Mouse (Mus musculus): ENCODE results near the gene Olfml2b. TPM values are rescaled to one million over a fixed set of nuclear protein-coding genes. Genes with fewer than 3 reads are reported as not detected.

Olfml2b gene
- total RNA-seq, 1 experiment, result 2.2 TPM

GRCm38 (mm10) chr1:170611631-170612030, 32.7 kb upstream of the Olfml2b start:
- in situ Hi-C loops (cut with MboI; ENCODE audit: low sequenced_read_pairs in 2 of 2, unreplicated experiment in 2 of 2), result loop anchor here (25.0 kb wide), 3 partner anchors 324 to 674 kb away; partner anchors contain the start of genes Uhmk1 (in 2 of the 2), Ccdc190 (in 1 of the 2) and Sh2d1b1 (in 1 of the 2)
- no peaks in the 10 kb centered on the region for H3K36me3 ChIP-seq (ENCODE audit: control insufficient read depth, insufficient read depth, low read length, poor library complexity, severe bottlenecking)
- H3K4me1 ChIP-seq (ENCODE audit: control insufficient read depth in 2 of 2, insufficient read depth in 2 of 2, low read length in 2 of 2, poor library complexity in 1 of 2), result no peaks in the 10 kb centered on the region
- no peaks in the 10 kb centered on the region for H3K9me3 ChIP-seq (ENCODE audit: control insufficient read depth, insufficient read depth, low read depth, low read length)
- no peak for DNase-seq (ENCODE audit: low read depth, low spot score)
- H3K4me3 ChIP-seq (ENCODE audit: insufficient read depth in 1 of 2, low read depth in 1 of 2, low read length in 2 of 2, poor library complexity in 1 of 2, severe bottlenecking in 1 of 2), result no peak overlapping the region
- no peak for TF ChIP-seq MAFK (IDR thresholded peaks at IDR 0.05; ENCODE audit: insufficient read depth, low read depth, low read length)
- TF ChIP-seq ZC3H11A (IDR thresholded peaks at IDR 0.05; ENCODE audit: borderline replicate concordance, low read depth, low read length), result no peak
- H3K27ac ChIP-seq (ENCODE audit: insufficient read depth, low read depth, low read length, poor library complexity, severe bottlenecking), result no peak overlapping the region
- H3K9ac ChIP-seq (ENCODE audit: insufficient read depth, low read depth, low read length, poor library complexity, severe bottlenecking), result no peak overlapping the region

DNA sequence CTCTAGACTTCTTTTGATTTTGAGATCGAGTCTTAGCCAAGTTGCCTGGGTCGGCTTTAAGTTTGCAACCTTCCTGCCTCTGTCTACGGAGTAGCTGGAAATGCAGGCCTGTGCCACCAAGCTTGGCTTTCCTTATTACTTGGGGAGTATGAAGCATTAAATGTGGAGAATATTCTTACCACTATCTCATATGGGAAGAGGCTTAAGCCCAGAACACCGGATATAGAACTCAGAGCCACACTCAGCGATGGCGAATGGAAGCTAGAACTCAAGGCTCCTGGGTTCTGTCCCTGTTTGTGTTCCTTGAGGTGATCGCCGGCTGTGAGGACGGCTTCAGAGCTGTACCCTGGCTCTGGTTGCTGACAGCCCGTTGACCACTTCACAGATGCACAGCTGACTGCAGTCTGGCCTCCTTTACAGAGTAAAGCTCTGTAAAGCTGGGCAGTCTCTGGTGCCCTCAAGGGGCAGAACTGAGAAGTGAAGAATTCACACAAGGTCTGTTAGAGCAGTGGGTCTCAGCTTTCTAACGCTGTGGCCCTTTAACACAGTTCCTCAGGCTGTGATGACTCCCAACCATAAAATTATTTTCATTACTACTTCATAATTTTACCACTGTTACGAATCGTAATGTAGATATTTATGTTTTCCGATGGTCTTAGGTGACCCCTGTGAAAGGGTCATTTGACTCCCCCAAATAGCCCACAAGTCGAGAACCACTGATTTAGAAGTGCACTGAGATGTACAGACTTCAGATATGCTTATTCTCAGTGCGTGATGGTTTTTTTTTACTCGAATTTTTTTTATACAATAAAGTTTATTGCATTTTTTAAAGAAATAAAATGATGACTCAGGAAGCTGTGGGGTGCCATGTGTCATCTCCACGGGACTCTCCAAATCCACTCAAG, 31.1 kb upstream of the Olfml2b start:
- H3K4me1 ChIP-seq (ENCODE audit: control insufficient read depth in 2 of 2, insufficient read depth in 2 of 2, low read length in 2 of 2, poor library complexity in 1 of 2), result no peaks in the 10 kb centered on the region
- in situ Hi-C loops (cut with MboI; ENCODE audit: low sequenced_read_pairs in 2 of 2, unreplicated experiment in 2 of 2), result loop anchor here (25.0 kb wide), 3 partner anchors 326 to 676 kb away; partner anchors contain the start of genes Uhmk1 (in 2 of the 2), Ccdc190 (in 1 of the 2) and Sh2d1b1 (in 1 of the 2)
- H3K9ac ChIP-seq (ENCODE audit: insufficient read depth, low read depth, low read length, poor library complexity, severe bottlenecking), result no peak overlapping the region
- no peaks in the 10 kb centered on the region for H3K9me3 ChIP-seq (ENCODE audit: control insufficient read depth, insufficient read depth, low read depth, low read length)
- no peaks in the 10 kb centered on the region for H3K36me3 ChIP-seq (ENCODE audit: control insufficient read depth, insufficient read depth, low read length, poor library complexity, severe bottlenecking)
- DNase-seq (ENCODE audit: low read depth, low spot score), result no peak
- no peak overlapping the region for H3K27ac ChIP-seq (ENCODE audit: insufficient read depth, low read depth, low read length, poor library complexity, severe bottlenecking)
- TF ChIP-seq HCFC1 (IDR thresholded peaks at IDR 0.05; ENCODE audit: borderline replicate concordance, insufficient read depth, low read length) (no peak), ZC3H11A (IDR thresholded peaks at IDR 0.05; ENCODE audit: borderline replicate concordance, low read depth, low read length) (peak; percentile 92)
- no peak overlapping the region for H3K4me3 ChIP-seq (ENCODE audit: insufficient read depth in 1 of 2, low read depth in 1 of 2, low read length in 2 of 2, poor library complexity in 1 of 2, severe bottlenecking in 1 of 2)

DNA sequence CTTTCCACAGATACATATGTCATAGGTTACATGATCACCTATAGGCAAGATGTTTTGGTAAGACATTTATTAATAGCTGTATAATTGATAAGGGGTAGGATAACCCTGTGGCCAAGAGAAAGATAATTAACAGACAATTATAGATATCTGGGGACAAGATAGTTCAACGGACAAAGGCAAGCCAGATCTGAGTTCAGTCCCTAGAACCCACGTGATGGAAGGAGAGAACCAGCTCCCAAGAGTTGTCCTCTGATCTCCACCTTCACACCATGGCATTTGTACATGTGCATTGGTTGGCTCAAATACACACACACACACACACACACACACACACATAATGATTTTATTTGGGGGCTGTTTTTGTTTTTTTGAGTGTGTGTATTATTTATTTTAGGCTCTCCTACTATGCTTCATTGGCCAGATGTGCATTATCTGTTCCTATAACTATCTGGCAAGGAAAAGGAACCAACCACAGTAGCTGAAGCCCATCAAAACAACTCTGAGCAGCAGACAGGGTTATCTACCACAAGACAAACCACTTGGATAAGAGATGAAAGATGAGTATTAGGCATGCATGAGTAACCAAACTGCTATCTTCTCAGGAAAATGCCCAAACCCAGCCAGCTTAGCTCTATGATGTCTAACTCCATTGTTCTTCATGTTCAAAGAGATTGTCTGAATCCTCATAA, 24.5 kb upstream of the Olfml2b start:
- no peak overlapping the region for H3K27ac ChIP-seq (ENCODE audit: insufficient read depth, low read depth, low read length, poor library complexity, severe bottlenecking)
- no peak for TF ChIP-seq HCFC1 (IDR thresholded peaks at IDR 0.05; ENCODE audit: borderline replicate concordance, insufficient read depth, low read length)
- TF ChIP-seq CHD2 (IDR thresholded peaks at IDR 0.05; ENCODE audit: low read depth, low read length), result no peak
- no peak for TF ChIP-seq ZNF384 (IDR thresholded peaks at IDR 0.05; ENCODE audit: low read depth, low read length)
- TF ChIP-seq MAFK (IDR thresholded peaks at IDR 0.05; ENCODE audit: insufficient read depth, low read depth, low read length), result no peak
- no peak for TF ChIP-seq ZC3H11A (IDR thresholded peaks at IDR 0.05; ENCODE audit: borderline replicate concordance, low read depth, low read length)
- in situ Hi-C loops (cut with MboI; ENCODE audit: low sequenced_read_pairs in 2 of 2, unreplicated experiment in 2 of 2), result loop anchor here (5.0 to 25.0 kb wide), 4 partner anchors 333 to 683 kb away; partner anchors contain the start of genes Uhmk1 (in 2 of the 2), Ccdc190 (in 1 of the 2) and Sh2d1b1 (in 1 of the 2)
- H3K9ac ChIP-seq (ENCODE audit: insufficient read depth, low read depth, low read length, poor library complexity, severe bottlenecking), result no peak overlapping the region
- H3K4me3 ChIP-seq (ENCODE audit: insufficient read depth in 1 of 2, low read depth in 1 of 2, low read length in 2 of 2, poor library complexity in 1 of 2, severe bottlenecking in 1 of 2), result no peak overlapping the region
- H3K9me3 ChIP-seq (ENCODE audit: control insufficient read depth, insufficient read depth, low read depth, low read length), result no peaks in the 10 kb centered on the region
- no peaks in the 10 kb centered on the region for H3K4me1 ChIP-seq (ENCODE audit: control insufficient read depth in 2 of 2, insufficient read depth in 2 of 2, low read length in 2 of 2, poor library complexity in 1 of 2)
- DNase-seq (ENCODE audit: low read depth, low spot score), result no peak
- H3K36me3 ChIP-seq (ENCODE audit: control insufficient read depth, insufficient read depth, low read length, poor library complexity, severe bottlenecking), result no peaks in the 10 kb centered on the region

- Histone ChIP-seq H3K9ac (ENCODE audit: insufficient read depth, low read depth, low read length, poor library complexity, severe bottlenecking) (no peak overlapping the region), H3K27ac (ENCODE audit: insufficient read depth, low read depth, low read length, poor library complexity, severe bottlenecking) (no peak overlapping the region), H3K4me1 (ENCODE audit: control insufficient read depth in 2 of 2, insufficient read depth in 2 of 2, low read length in 2 of 2, poor library complexity in 1 of 2) (no peaks in the 10 kb centered on the region), H3K9me3 (ENCODE audit: control insufficient read depth, insufficient read depth, low read depth, low read length) (no peaks in the 10 kb centered on the region), H3K36me3 (ENCODE audit: control insufficient read depth, insufficient read depth, low read length, poor library complexity, severe bottlenecking) (no peaks in the 10 kb centered on the region), H3K4me3 (ENCODE audit: insufficient read depth in 1 of 2, low read depth in 1 of 2, low read length in 2 of 2, poor library complexity in 1 of 2, severe bottlenecking in 1 of 2) (no peak overlapping the region)
- in situ Hi-C loops (cut with MboI; ENCODE audit: low sequenced_read_pairs in 2 of 2, unreplicated experiment in 2 of 2), result loop anchor here (25.0 kb wide), 3 partner anchors 336 to 686 kb away; partner anchors contain the start of genes Uhmk1 (in 2 of the 2), Ccdc190 (in 1 of the 2) and Sh2d1b1 (in 1 of the 2)
- TF ChIP-seq MAFK (IDR thresholded peaks at IDR 0.05; ENCODE audit: insufficient read depth, low read depth, low read length) (no peak), ZNF384 (IDR thresholded peaks at IDR 0.05; ENCODE audit: low read depth, low read length) (no peak), CHD2 (IDR thresholded peaks at IDR 0.05; ENCODE audit: low read depth, low read length) (no peak), HCFC1 (IDR thresholded peaks at IDR 0.05; ENCODE audit: borderline replicate concordance, insufficient read depth, low read length) (no peak), ZC3H11A (IDR thresholded peaks at IDR 0.05; ENCODE audit: borderline replicate concordance, low read depth, low read length) (no peak)
- no peak for DNase-seq (ENCODE audit: low read depth, low spot score)
Observed at GRCm38 (mm10) chr1:170622934-170623333, 21.4 kb upstream of the Olfml2b start.

All from ES-E14 (cell line).